Mouse (Mus musculus): ENCODE results near the gene Kcmf1. TPM values are rescaled to one million over a fixed set of nuclear protein-coding genes. Genes with fewer than 3 reads are reported as not detected.
A peak's percentile ranks its signal among the peaks of the same experiment; 100 is the strongest.
"Not testable (repeated sequence)": the region's sequence is repeated elsewhere in the genome, so short reads cannot be mapped to it uniquely, and the experiment has no call there.

The Kcmf1 gene
- total and polyA plus RNA-seq, 3 experiments = 95.7 to 185 (median 107) TPM

- H3K4me1 ChIP-seq (ENCODE audit: control insufficient read depth, insufficient read depth, low read length) = no peaks in the 10 kb centered on the region; the same call in 1 of the 2 replicates
- DNase-seq = no peak
- TF ChIP-seq EP300 (IDR thresholded peaks at IDR 0.05; ENCODE audit: insufficient read depth, low read depth, low read length) (no peak), POLR2A (IDR thresholded peaks at IDR 0.05; ENCODE audit: insufficient read depth, low read depth, low read length) (no peak), CTCF (IDR thresholded peaks at IDR 0.05) (no peak)
- H3K27ac ChIP-seq = no peak overlapping the region
- H3K27me3 ChIP-seq (ENCODE audit: control insufficient read depth, insufficient read depth, low read length) = no peaks in the 10 kb centered on the region
- 65% methylated on average over 4 of the region's 4 CpGs for WGBS
- H3K9ac ChIP-seq (ENCODE audit: low read depth, low read length) = no peak overlapping the region
- H3K79me2 ChIP-seq (replicated peaks; ENCODE audit: control insufficient read depth, insufficient read depth, low read length) = no peaks in the 10 kb centered on the region
- H3K4me3 ChIP-seq = no peak overlapping the region
- H3K36me3 ChIP-seq (ENCODE audit: control insufficient read depth, insufficient read depth, low read length) = no peaks in the 10 kb centered on the region
- intact Hi-C loops (cut with DNase I) = no loop called here
Observed at GRCm38 (mm10) chr6:72834518-72834917, 65.3 kb downstream of the Kcmf1 start.

DNA sequence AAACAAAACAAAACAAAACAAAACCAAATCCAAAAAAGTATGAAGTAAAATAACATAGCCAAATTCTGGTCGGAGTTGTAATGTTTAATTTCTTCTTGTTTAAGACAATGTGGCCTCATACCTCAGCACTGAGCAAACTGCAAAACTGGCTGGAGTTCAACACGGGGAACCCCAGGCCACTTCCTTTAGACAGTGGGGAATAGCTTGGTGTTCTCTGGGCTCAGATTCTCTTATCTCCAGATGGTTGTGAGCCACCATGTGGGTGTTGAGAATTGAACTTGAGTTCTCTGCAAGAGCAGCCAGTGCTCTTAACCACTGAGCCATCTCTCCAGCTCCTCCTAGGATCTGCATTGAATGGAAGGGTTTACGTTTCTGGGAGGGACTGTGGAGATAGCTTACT is 67.9 kb downstream of the Kcmf1 start:
- H3K36me3 ChIP-seq (ENCODE audit: control insufficient read depth, insufficient read depth, low read length) = no peaks in the 10 kb centered on the region
- TF ChIP-seq EP300 (IDR thresholded peaks at IDR 0.05; ENCODE audit: insufficient read depth, low read depth, low read length) (no peak), POLR2A (IDR thresholded peaks at IDR 0.05; ENCODE audit: insufficient read depth, low read depth, low read length) (no peak), CTCF (IDR thresholded peaks at IDR 0.05) (no peak)

DNA sequence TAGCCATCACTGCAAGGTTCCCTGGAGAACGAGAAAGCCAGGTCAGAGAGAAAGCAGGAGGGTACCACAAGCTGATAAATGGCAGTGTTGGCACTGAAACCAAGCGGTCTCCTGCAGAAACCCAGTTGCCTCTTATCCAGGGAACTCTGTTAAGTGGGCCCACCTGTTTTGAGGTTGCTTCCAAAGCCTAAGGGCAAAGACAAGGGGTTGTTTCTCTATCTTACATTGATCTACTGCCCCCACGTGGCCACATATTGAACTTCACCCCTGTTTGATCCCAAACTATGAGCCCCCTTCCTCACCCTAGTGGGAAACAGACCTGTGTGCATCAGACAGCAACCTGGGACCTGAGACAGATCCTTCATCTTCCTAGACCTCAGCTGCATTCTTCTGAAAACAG is 68.5 kb downstream of the Kcmf1 start:
- no peaks in the 10 kb centered on the region for H3K79me2 ChIP-seq (replicated peaks; ENCODE audit: control insufficient read depth, insufficient read depth, low read length)
- H3K27ac ChIP-seq = no peak overlapping the region
- no peaks in the 10 kb centered on the region for H3K27me3 ChIP-seq (ENCODE audit: control insufficient read depth, insufficient read depth, low read length)
- no peaks in the 10 kb centered on the region for H3K36me3 ChIP-seq (ENCODE audit: control insufficient read depth, insufficient read depth, low read length)
- 25% methylated on average over 3 of the region's 3 CpGs for WGBS
- intact Hi-C loops (cut with DNase I) = loop anchor here (1.0 kb wide), 2 partner anchors 42 to 195 kb away; partner anchors contain the start of gene Tcf7l1
- TF ChIP-seq CTCF (IDR thresholded peaks at IDR 0.05) (peak; percentile 88), EP300 (IDR thresholded peaks at IDR 0.05; ENCODE audit: insufficient read depth, low read depth, low read length) (0 out of 2 replicates have a peak, but pooled peaks have one; percentile 49), POLR2A (IDR thresholded peaks at IDR 0.05; ENCODE audit: insufficient read depth, low read depth, low read length) (no peak)
- no peak overlapping the region for H3K9ac ChIP-seq (ENCODE audit: low read depth, low read length)
- peak; percentile 47 to 75 for DNase-seq
- H3K4me1 ChIP-seq (ENCODE audit: control insufficient read depth, insufficient read depth, low read length) = no peaks in the 10 kb centered on the region; the same call in 1 of the 2 replicates
- H3K4me3 ChIP-seq = no peak overlapping the region

More for the DNA sequence above, 67.9 kb downstream of the Kcmf1 start:
- Histone ChIP-seq H3K27me3 (ENCODE audit: control insufficient read depth, insufficient read depth, low read length) (no peaks in the 10 kb centered on the region), H3K9ac (ENCODE audit: low read depth, low read length) (no peak overlapping the region), H3K27ac (no peak overlapping the region), H3K4me1 (ENCODE audit: control insufficient read depth, insufficient read depth, low read length) (no peaks in the 10 kb centered on the region; the same call in 1 of the 2 replicates), H3K4me3 (no peak overlapping the region), H3K79me2 (replicated peaks; ENCODE audit: control insufficient read depth, insufficient read depth, low read length) (no peaks in the 10 kb centered on the region)
- no peak for DNase-seq
- intact Hi-C loops (cut with DNase I) = loop anchor here (1.0 kb wide), 2 partner anchors 43 to 196 kb away; partner anchors contain the start of gene Tcf7l1
- WGBS = 40% methylated on average over 3 of the region's 3 CpGs

GRCm38 (mm10) chr6:72828857-72829256 is 70.9 kb downstream of the Kcmf1 start:
- no peak overlapping the region for H3K4me3 ChIP-seq
- no peak overlapping the region for H3K9ac ChIP-seq (ENCODE audit: low read depth, low read length)
- TF ChIP-seq CTCF (IDR thresholded peaks at IDR 0.05) = peak; percentile 63
- no peak for TF ChIP-seq POLR2A (IDR thresholded peaks at IDR 0.05; ENCODE audit: insufficient read depth, low read depth, low read length)
- H3K79me2 ChIP-seq (replicated peaks; ENCODE audit: control insufficient read depth, insufficient read depth, low read length) = no peaks in the 10 kb centered on the region
- H3K36me3 ChIP-seq (ENCODE audit: control insufficient read depth, insufficient read depth, low read length) = no peaks in the 10 kb centered on the region
- intact Hi-C loops (cut with DNase I) = no loop called here
- DNase-seq = peak in 1 of 2 experiments; percentile 28
- H3K27me3 ChIP-seq (ENCODE audit: control insufficient read depth, insufficient read depth, low read length) = no peaks in the 10 kb centered on the region
- no peaks in the 10 kb centered on the region; the same call in 1 of the 2 replicates for H3K4me1 ChIP-seq (ENCODE audit: control insufficient read depth, insufficient read depth, low read length)
- no peak overlapping the region for H3K27ac ChIP-seq
- 88% methylated on average over 3 of the region's 3 CpGs for WGBS

DNA sequence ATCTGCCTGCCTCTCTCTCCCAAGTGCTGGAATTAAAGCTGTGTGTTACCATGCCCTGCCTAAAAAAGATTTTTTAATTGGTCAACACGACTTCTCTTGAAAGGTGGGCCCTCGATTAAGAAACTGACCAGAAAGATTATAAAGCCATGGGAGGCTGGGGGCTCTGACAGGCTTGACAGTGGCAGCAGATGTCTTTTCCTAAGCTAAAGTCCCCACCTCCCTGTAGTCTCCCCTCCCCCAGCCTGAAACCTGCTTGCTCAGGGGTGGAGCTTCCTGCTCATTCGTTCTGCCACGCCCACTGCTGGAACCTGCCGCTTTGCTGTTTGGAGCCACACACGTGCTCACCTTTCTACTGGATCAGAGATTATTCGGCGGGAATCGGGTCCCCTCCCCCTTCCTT is 71.7 kb downstream of the Kcmf1 start:
- H3K9ac ChIP-seq (ENCODE audit: low read depth, low read length); H3K27ac ChIP-seq; intact Hi-C loops (cut with DNase I); H3K4me1 ChIP-seq (ENCODE audit: control insufficient read depth, insufficient read depth, low read length); H3K27me3 ChIP-seq (ENCODE audit: control insufficient read depth, insufficient read depth, low read length); H3K4me3 ChIP-seq; H3K36me3 ChIP-seq (ENCODE audit: control insufficient read depth, insufficient read depth, low read length); DNase-seq; H3K79me2 ChIP-seq (replicated peaks; ENCODE audit: control insufficient read depth, insufficient read depth, low read length): not testable (repeated sequence)
- 16% methylated on average over 9 of the region's 9 CpGs for WGBS

DNA sequence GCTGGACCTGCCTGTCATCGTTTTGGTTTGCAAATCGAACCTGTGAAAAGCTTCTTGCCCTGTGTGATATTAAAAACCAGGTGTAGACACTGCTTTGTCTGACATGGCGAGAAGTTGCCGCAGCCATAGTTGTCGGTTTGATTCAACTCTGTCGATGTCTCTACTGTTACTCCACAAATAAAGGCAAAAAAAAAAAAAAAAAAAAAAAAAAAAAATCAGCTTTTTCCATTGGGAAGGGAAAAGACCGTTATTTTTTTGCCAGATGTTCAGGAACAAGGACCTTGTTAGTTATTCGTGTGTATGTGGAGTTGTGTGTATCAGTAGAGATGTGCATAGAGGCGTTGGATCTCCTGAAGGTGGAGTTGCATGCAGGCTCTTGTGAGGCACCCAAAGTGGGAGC is 74.0 kb downstream of the Kcmf1 start:
- Histone ChIP-seq H3K27me3 (ENCODE audit: control insufficient read depth, insufficient read depth, low read length) (no peaks in the 10 kb centered on the region), H3K9ac (ENCODE audit: low read depth, low read length) (no peak overlapping the region), H3K4me1 (ENCODE audit: control insufficient read depth, insufficient read depth, low read length) (no peaks in the 10 kb centered on the region), H3K79me2 (replicated peaks; ENCODE audit: control insufficient read depth, insufficient read depth, low read length) (no peaks in the 10 kb centered on the region), H3K4me3 (no peak overlapping the region), H3K27ac (no peak overlapping the region), H3K36me3 (ENCODE audit: control insufficient read depth, insufficient read depth, low read length) (no peaks in the 10 kb centered on the region)
- no peak for DNase-seq
- 50% methylated on average over 9 of the region's 9 CpGs for WGBS
- TF ChIP-seq POLR2A (IDR thresholded peaks at IDR 0.05; ENCODE audit: insufficient read depth, low read depth, low read length) = no peak
- intact Hi-C loops (cut with DNase I) = no loop called here

All from heart, adult 2 months (tissue).